Mouse (Mus musculus) ES-CJ7 (cell line): ENCODE results near the gene Ptgfr.

Experiments
- DNase-seq: peaks from one replicate; pipeline ENCODE4 v3.0.0; 2011; ENCODE audit warnings: low read depth, low spot score

Gene Ptgfr

GRCm38 (mm10) chr3:151836871-151837680, at the start of gene Ptgfr:
TSS of gene Ptgfr (minus strand) at chr3:151837630.
- peak; percentile 18 for DNase-seq

- no peak for DNase-seq
Measured at GRCm38 (mm10) chr3:151883881-151884280, 46.5 kb upstream of the Ptgfr start.

- DNase-seq: no peak
Measured at GRCm38 (mm10) chr3:151879981-151880380, 42.6 kb upstream of the Ptgfr start.

- no peak for DNase-seq
Measured at GRCm38 (mm10) chr3:151868970-151869369, 31.5 kb upstream of the Ptgfr start.

- DNase-seq: no peak
Measured at GRCm38 (mm10) chr3:151851344-151851743, 13.9 kb upstream of the Ptgfr start.

GRCm38 (mm10) chr3:151850621-151851020, 13.2 kb upstream of the Ptgfr start:
- no peak for DNase-seq

- DNase-seq: no peak
Measured at GRCm38 (mm10) chr3:151846292-151846691, 8.9 kb upstream of the Ptgfr start.

- no peak for DNase-seq
Measured at GRCm38 (mm10) chr3:151844361-151845154, 7.1 kb upstream of the Ptgfr start.

- no peak for DNase-seq
Measured at GRCm38 (mm10) chr3:151840688-151841087, 3.3 kb upstream of the Ptgfr start.

- DNase-seq: no peak
Measured at GRCm38 (mm10) chr3:151838372-151838771, 942 bp upstream of the Ptgfr start.

GRCm38 (mm10) chr3:151837749-151838148, 319 bp upstream of the Ptgfr start:
- DNase-seq: no peak

GRCm38 (mm10) chr3:151836451-151836850, 979 bp downstream of the Ptgfr start:
- DNase-seq: no peak

GRCm38 (mm10) chr3:151835831-151836230, 1.6 kb downstream of the Ptgfr start:
- no peak for DNase-seq

GRCm38 (mm10) chr3:151827950-151828610, 9.3 kb downstream of the Ptgfr start:
- no peak for DNase-seq

GRCm38 (mm10) chr3:151819811-151820210, 17.6 kb downstream of the Ptgfr start:
- DNase-seq: no peak

- DNase-seq: peak; percentile 41
Measured at GRCm38 (mm10) chr3:151818265-151818664, 19.2 kb downstream of the Ptgfr start.

- no peak for DNase-seq
Measured at GRCm38 (mm10) chr3:151808613-151809012, 28.8 kb downstream of the Ptgfr start.

GRCm38 (mm10) chr3:151788622-151789021, 48.8 kb downstream of the Ptgfr start:
- DNase-seq: no peak

- DNase-seq: peak; percentile 4
Measured at GRCm38 (mm10) chr3:151775089-151775488, 62.3 kb downstream of the Ptgfr start.

GRCm38 (mm10) chr3:151771074-151771473, 66.4 kb downstream of the Ptgfr start:
- DNase-seq: peak; percentile 70

GRCm38 (mm10) chr3:151749737-151750136, 87.7 kb downstream of the Ptgfr start, which contains the start of gene Ifi44:
TSS of gene Ifi44 (minus strand) at chr3:151749960.
- no peak for DNase-seq

GRCm38 (mm10) chr3:151748514-151748913, 88.9 kb downstream of the Ptgfr start:
- DNase-seq: no peak
